14 mouse cellular contexts compared by ENCODE assay signal in the genomic region with DNA sequence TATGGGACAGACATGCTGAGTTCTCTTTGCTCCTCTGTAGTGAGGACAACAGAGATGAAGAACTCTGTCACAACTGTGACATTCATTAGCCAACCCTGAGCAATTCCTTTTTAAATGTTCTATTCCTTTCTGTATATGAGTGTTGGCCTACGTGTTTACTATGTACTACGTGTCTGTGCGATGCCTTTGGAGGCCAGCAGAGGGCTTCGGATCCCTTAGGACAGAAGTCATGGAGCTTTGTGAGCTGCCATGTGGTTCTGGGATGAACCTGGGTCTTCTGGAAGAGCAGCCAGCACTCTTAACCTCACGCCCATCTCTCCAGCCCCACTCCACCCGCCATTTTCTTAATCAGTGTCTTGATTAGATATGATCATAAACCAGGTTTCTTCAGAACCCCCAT. TPM values are rescaled to one million over a fixed set of nuclear protein-coding genes. Genes with fewer than 3 reads are reported as not detected.
DNase-seq lines count a peak whose midpoint lies in the region; ATAC-seq and TF ChIP-seq lines count a peak whose summit lies in the region.
"Had no signal": no experiment of that assay in that cellular context is flagged by ENCODE, and none has a peak within 500 bp of the region (broad histone marks: within the 10 kb centered on the region; RNA-seq: fewer than 3 reads in every experiment).

No protein-coding gene starts in this region.

- no peak overlapping the region for H3K9ac ChIP-seq in embryonic facial prominence, embryonic 11.5 days (replicated peaks; ENCODE audit: low read length)
- H3K9ac ChIP-seq in limb, embryonic 11.5 days (ENCODE audit: low read length): no peak overlapping the region
- H3K9ac ChIP-seq in ES-E14 (ENCODE audit: insufficient read depth, low read depth, low read length, poor library complexity, severe bottlenecking): no peak overlapping the region
- H3K9ac ChIP-seq: embryonic facial prominence, embryonic 13.5 days; heart, embryonic 13.5 days; limb, embryonic 15.5 days; midbrain, embryonic 12.5 days; neural tube, embryonic 15.5 days had no signal

- H3K9me3 ChIP-seq in embryonic facial prominence, embryonic 11.5 days (replicated peaks; ENCODE audit: control insufficient read depth, low read length): no peaks in the 10 kb centered on the region
- H3K9me3 ChIP-seq in embryonic facial prominence, embryonic 10.5 days: no peaks in the 10 kb centered on the region
- H3K9me3 ChIP-seq in limb, embryonic 11.5 days (ENCODE audit: control insufficient read depth, low read length): no peaks in the 10 kb centered on the region
- no peaks in the 10 kb centered on the region for H3K9me3 ChIP-seq in limb, embryonic 10.5 days (replicated peaks)
- H3K9me3 ChIP-seq in ES-E14 (ENCODE audit: control insufficient read depth, insufficient read depth, low read depth, low read length): no peaks in the 10 kb centered on the region
- H3K9me3 ChIP-seq: embryonic facial prominence, embryonic 13.5 days; heart, embryonic 13.5 days; limb, embryonic 15.5 days; midbrain, embryonic 12.5 days; neural tube, embryonic 15.5 days had no signal

- H3K4me1 ChIP-seq in embryonic facial prominence, embryonic 11.5 days (ENCODE audit: control insufficient read depth, insufficient read depth, low read length): no peaks in the 10 kb centered on the region
- H3K4me1 ChIP-seq in embryonic facial prominence, embryonic 10.5 days: no peaks in the 10 kb centered on the region
- H3K4me1 ChIP-seq in limb, embryonic 11.5 days (ENCODE audit: control insufficient read depth, insufficient read depth, low read length): no peaks in the 10 kb centered on the region
- no peaks in the 10 kb centered on the region for H3K4me1 ChIP-seq in limb, embryonic 10.5 days
- peaks cover 0 to 2% of the 10 kb centered on the region in 2 experiments; a peak in 1 of 4 replicates for H3K4me1 ChIP-seq in ES-E14 (ENCODE audit: control insufficient read depth in 2 of 2, insufficient read depth in 2 of 2, low read length in 2 of 2, poor library complexity in 1 of 2)
- H3K4me1 ChIP-seq: heart, embryonic 13.5 days; limb, embryonic 15.5 days; midbrain, embryonic 12.5 days had no signal

- no peaks in the 10 kb centered on the region for H3K27me3 ChIP-seq in embryonic facial prominence, embryonic 11.5 days (ENCODE audit: control insufficient read depth, insufficient read depth, low read length)
- H3K27me3 ChIP-seq in embryonic facial prominence, embryonic 10.5 days (replicated peaks; ENCODE audit: low read depth, poor library complexity, severe bottlenecking): no peaks in the 10 kb centered on the region
- H3K27me3 ChIP-seq in limb, embryonic 11.5 days (ENCODE audit: control insufficient read depth, insufficient read depth, low read length): no peaks in the 10 kb centered on the region
- no peaks in the 10 kb centered on the region for H3K27me3 ChIP-seq in limb, embryonic 10.5 days (ENCODE audit: low read depth, poor library complexity, severe bottlenecking)
- H3K27me3 ChIP-seq: embryonic facial prominence, embryonic 13.5 days; heart, embryonic 13.5 days; limb, embryonic 15.5 days; midbrain, embryonic 12.5 days; neural tube, embryonic 15.5 days had no signal

- DNase-seq in embryonic facial prominence, embryonic 11.5 days (ENCODE audit: low spot score): peak; percentile 47
- DNase-seq in embryonic facial prominence, embryonic 10.5 days (ENCODE audit: low spot score): no peak
- DNase-seq in limb, embryonic 11.5 days (ENCODE audit: low spot score): peak; percentile 32
- no peak for DNase-seq in limb, embryonic 10.5 days (ENCODE audit: low spot score)
- peak; percentile 22 for DNase-seq in ES-E14 (ENCODE audit: low read depth, low spot score)
- no peak for DNase-seq in B cell, adult 2 months
- no peak for DNase-seq in urinary bladder, postnatal 36 days (ENCODE audit: low spot score in 2 of 2)
- DNase-seq: layer of hippocampus, adult 9-11 months had no signal

- H3K27ac ChIP-seq in embryonic facial prominence, embryonic 11.5 days (replicated peaks; ENCODE audit: low read depth, low read length): no peak overlapping the region
- no peak overlapping the region for H3K27ac ChIP-seq in embryonic facial prominence, embryonic 10.5 days (replicated peaks)
- no peak overlapping the region for H3K27ac ChIP-seq in limb, embryonic 11.5 days (replicated peaks; ENCODE audit: low read depth, low read length)
- H3K27ac ChIP-seq in limb, embryonic 10.5 days: no peak overlapping the region
- H3K27ac ChIP-seq in ES-E14 (ENCODE audit: insufficient read depth, low read depth, low read length, poor library complexity, severe bottlenecking): no peak overlapping the region
- H3K27ac ChIP-seq: embryonic facial prominence, embryonic 13.5 days; heart, embryonic 13.5 days; limb, embryonic 15.5 days; midbrain, embryonic 12.5 days; neural tube, embryonic 15.5 days had no signal

- no peak overlapping the region for H3K4me2 ChIP-seq in embryonic facial prominence, embryonic 11.5 days (ENCODE audit: low read depth, low read length)
- H3K4me2 ChIP-seq in limb, embryonic 11.5 days (ENCODE audit: low read depth, severe bottlenecking): no peak overlapping the region
- H3K4me2 ChIP-seq: embryonic facial prominence, embryonic 13.5 days; heart, embryonic 13.5 days; limb, embryonic 15.5 days; midbrain, embryonic 12.5 days; neural tube, embryonic 15.5 days had no signal

- no peak overlapping the region for H3K4me3 ChIP-seq in embryonic facial prominence, embryonic 11.5 days (ENCODE audit: low read depth, low read length)
- H3K4me3 ChIP-seq in embryonic facial prominence, embryonic 10.5 days: no peak overlapping the region
- no peak overlapping the region for H3K4me3 ChIP-seq in limb, embryonic 11.5 days (ENCODE audit: low read depth, low read length)
- no peak overlapping the region for H3K4me3 ChIP-seq in limb, embryonic 10.5 days
- no peak overlapping the region for H3K4me3 ChIP-seq in ES-E14 (ENCODE audit: insufficient read depth in 1 of 2, low read depth in 1 of 2, low read length in 2 of 2, poor library complexity in 1 of 2, severe bottlenecking in 1 of 2)
- H3K4me3 ChIP-seq: embryonic facial prominence, embryonic 13.5 days; heart, embryonic 13.5 days; limb, embryonic 15.5 days; midbrain, embryonic 12.5 days; neural tube, embryonic 15.5 days had no signal

- 91% methylated on average over 6 of the region's 6 CpGs for WGBS in embryonic facial prominence, embryonic 11.5 days
- 90% methylated on average over 6 of the region's 6 CpGs for WGBS in embryonic facial prominence, embryonic 10.5 days
- WGBS in limb, embryonic 11.5 days: 91% methylated on average over 6 of the region's 6 CpGs
- 88% methylated on average over 6 of the region's 6 CpGs for WGBS in limb, embryonic 10.5 days

- in situ Hi-C loops in ES-E14 (cut with MboI; ENCODE audit: low sequenced_read_pairs in 2 of 2, unreplicated experiment in 2 of 2): no loop called here

- ATAC-seq in embryonic facial prominence, embryonic 11.5 days (replicated peaks; ENCODE audit: insufficient number of reproducible peaks, low FRiP score, low TSS enrichment, low read depth): no peak
- ATAC-seq in limb, embryonic 11.5 days (ENCODE audit: insufficient number of reproducible peaks, low FRiP score, low TSS enrichment, low read depth): no peak
- peak; percentile 64 for ATAC-seq in erythroid progenitor cell, adult 5-6 weeks (replicated peaks; ENCODE audit: low FRiP score, poor library complexity, severe bottlenecking)

- peaks cover 21% of the 10 kb centered on the region for H3K36me3 ChIP-seq in embryonic facial prominence, embryonic 11.5 days (replicated peaks; ENCODE audit: control insufficient read depth, insufficient read depth, low read depth, low read length)
- H3K36me3 ChIP-seq in embryonic facial prominence, embryonic 10.5 days (replicated peaks): peaks cover 97% of the 10 kb centered on the region
- peaks cover 37% of the 10 kb centered on the region for H3K36me3 ChIP-seq in limb, embryonic 11.5 days (ENCODE audit: control insufficient read depth, insufficient read depth, low read length)
- peaks cover 95% of the 10 kb centered on the region for H3K36me3 ChIP-seq in limb, embryonic 10.5 days
- peaks cover 40% of the 10 kb centered on the region for H3K36me3 ChIP-seq in ES-E14 (ENCODE audit: control insufficient read depth, insufficient read depth, low read length, poor library complexity, severe bottlenecking)

TF ChIP-seq in ES-E14, 5 proteins besides CTCF, POLR2A, EP300 and RAD21:
- TF ChIP-seq ZC3H11A (IDR thresholded peaks at IDR 0.05; ENCODE audit: borderline replicate concordance, low read depth, low read length): no peak
- no peak for TF ChIP-seq CHD2 (IDR thresholded peaks at IDR 0.05; ENCODE audit: low read depth, low read length)
- TF ChIP-seq MAFK (IDR thresholded peaks at IDR 0.05; ENCODE audit: insufficient read depth, low read depth, low read length): no peak
- no peak for TF ChIP-seq HCFC1 (IDR thresholded peaks at IDR 0.05; ENCODE audit: borderline replicate concordance, insufficient read depth, low read length)
- TF ChIP-seq ZNF384 (IDR thresholded peaks at IDR 0.05; ENCODE audit: low read depth, low read length): no peak

RNA-seq across cellular contexts. Expression of a gene that starts 32.2 kb away (rescaled TPM):
- polyA plus RNA-seq in embryonic facial prominence, embryonic 11.5 days (2014; fragmentation: Nextera tagmentation; extraction: Ambion mirVana): 102 and 104 TPM in 2 replicates
- 87.3 and 90.3 TPM in 2 replicates for polyA plus RNA-seq in embryonic facial prominence, embryonic 10.5 days (2016; fragmentation: Nextera tagmentation; extraction: Ambion mirVana)
- polyA plus RNA-seq in limb, embryonic 11.5 days (2014; fragmentation: Nextera tagmentation; extraction: Ambion mirVana): 95.3 and 96.1 TPM in 2 replicates
- polyA plus RNA-seq in limb, embryonic 10.5 days (2016; fragmentation: Nextera tagmentation; extraction: Ambion mirVana): 76.7 and 89.2 TPM in 2 replicates
- total RNA-seq in ES-E14 (2012; rRNA removed): 94.4 and 128 TPM in 2 replicates
- 92.2 and 130 TPM in 2 replicates for total RNA-seq in erythroid progenitor cell, adult 5-6 weeks (2015; ENCODE audit: low replicate concordance)
- 189 and 221 TPM in 2 replicates for total RNA-seq in erythroid progenitor cell, adult 5-6 weeks (2017; ENCODE audit: low replicate concordance)

Comparison
In these comparisons a context has a peak if more than half of its experiments do, and no peak if none do; other contexts are left out.
1. DNase-seq: peak in embryonic facial prominence, embryonic 11.5 days (single experiment), limb, embryonic 11.5 days (single experiment) and ES-E14 (single experiment); none in embryonic facial prominence, embryonic 10.5 days (single experiment), limb, embryonic 10.5 days (single experiment), B cell, adult 2 months (0 of 2) and urinary bladder, postnatal 36 days (0 of 2).